Mouse (Mus musculus) liver, postnatal 0 days (tissue): ENCODE data around the gene Ifitm3.

Experiments
- CTCF ChIP-seq: sonication (generic); IDR thresholded peaks from 2 replicates; pipeline ENCODE4 v1.5.1; 2016; ENCODE audit warnings: antibody characterized with exemption, low read depth
- EP300 ChIP-seq: IDR thresholded peaks from 2 replicates; pipeline ENCODE4 v1.6.1; 2016; ENCODE audit warnings: antibody characterized with exemption, low read depth, mild to moderate bottlenecking

DNA sequence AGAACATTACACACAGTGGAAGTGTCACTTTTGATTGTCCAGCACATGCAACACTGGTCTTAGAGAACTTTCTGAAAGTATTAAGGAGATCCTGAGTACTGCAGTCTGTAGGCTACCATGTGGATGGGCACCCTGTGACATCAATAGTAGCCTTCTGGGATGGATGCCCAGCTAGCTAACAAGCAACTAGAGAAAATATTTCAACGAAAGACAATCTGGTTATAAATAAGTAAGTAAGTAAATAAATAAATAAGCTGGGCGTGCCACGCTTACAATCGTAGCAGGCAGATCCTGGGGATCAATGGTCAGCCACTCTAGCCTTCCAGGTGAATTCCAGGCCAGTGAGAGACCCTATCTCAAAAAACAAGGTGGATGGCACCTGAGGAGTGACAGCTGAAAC, 41.4 kb upstream of the Ifitm3 start:
- TF ChIP-seq CTCF (no peak), EP300 (no peak)
